Mouse (Mus musculus): ENCODE results near the gene Pald1. TPM values are rescaled to one million over a fixed set of nuclear protein-coding genes. Genes with fewer than 3 reads are reported as not detected.

Pald1 gene
- polyA plus RNA-seq, 1 experiment from 2014 or later = 19.5 TPM

- H3K27me3 ChIP-seq (ENCODE audit: control insufficient read depth, insufficient read depth, low read length) = no peaks in the 10 kb centered on the region
- H3K9ac ChIP-seq (ENCODE audit: low read length) = no peak overlapping the region
- no peak overlapping the region for H3K4me2 ChIP-seq (ENCODE audit: low read length)
- H3K27ac ChIP-seq (replicated peaks in 1 of 2; ENCODE audit: control insufficient read depth in 1 of 2, insufficient read depth in 1 of 2, low read depth in 2 of 2, low read length in 2 of 2) = peak overlapping the region; percentile 31 to 56; a peak in 3 of 4 replicates
- no peaks in the 10 kb centered on the region for H3K36me3 ChIP-seq (ENCODE audit: control insufficient read depth, insufficient read depth, low read length)
- peaks cover 14 to 17% of the 10 kb centered on the region in 2 experiments for H3K4me1 ChIP-seq (ENCODE audit: control insufficient read depth in 2 of 2, insufficient read depth in 2 of 2, low read length in 2 of 2)
- no peak for ATAC-seq (ENCODE audit: insufficient number of reproducible peaks, insufficient read depth, low FRiP score, low read depth)
- no peaks in the 10 kb centered on the region for H3K9me3 ChIP-seq (ENCODE audit: control insufficient read depth, low read length)
- no peak overlapping the region for H3K4me3 ChIP-seq (ENCODE audit: control insufficient read depth in 1 of 2, insufficient read depth in 1 of 2, low read depth in 1 of 2, low read length in 2 of 2)
- 38% methylated on average over 7 of the region's 7 CpGs for WGBS
These were observed 97.1 kb downstream of the Pald1 start for GRCm38 (mm10) chr10:61286246-61286645.

GRCm38 (mm10) chr10:61285271-61285670 lies 98.1 kb downstream of the Pald1 start:
- H3K27ac ChIP-seq (replicated peaks in 1 of 2; ENCODE audit: control insufficient read depth in 1 of 2, insufficient read depth in 1 of 2, low read depth in 2 of 2, low read length in 2 of 2) = no peak overlapping the region
- H3K36me3 ChIP-seq (ENCODE audit: control insufficient read depth, insufficient read depth, low read length) = no peaks in the 10 kb centered on the region
- no peak for ATAC-seq (ENCODE audit: insufficient number of reproducible peaks, insufficient read depth, low FRiP score, low read depth)
- no peak overlapping the region for H3K4me2 ChIP-seq (ENCODE audit: low read length)
- H3K9me3 ChIP-seq (ENCODE audit: control insufficient read depth, low read length) = no peaks in the 10 kb centered on the region
- H3K4me1 ChIP-seq (ENCODE audit: control insufficient read depth in 2 of 2, insufficient read depth in 2 of 2, low read length in 2 of 2) = peaks cover 7 to 17% of the 10 kb centered on the region in 2 experiments
- H3K9ac ChIP-seq (ENCODE audit: low read length) = no peak overlapping the region
- no peak overlapping the region for H3K4me3 ChIP-seq (ENCODE audit: control insufficient read depth in 1 of 2, insufficient read depth in 1 of 2, low read depth in 1 of 2, low read length in 2 of 2)
- 81% methylated on average over 11 of the region's 11 CpGs for whole genome bisulfite sequencing
- no peaks in the 10 kb centered on the region for H3K27me3 ChIP-seq (ENCODE audit: control insufficient read depth, insufficient read depth, low read length)

- ATAC-seq (ENCODE audit: insufficient number of reproducible peaks, insufficient read depth, low FRiP score, low read depth) = no peak
- H3K4me3 ChIP-seq (ENCODE audit: control insufficient read depth in 1 of 2, insufficient read depth in 1 of 2, low read depth in 1 of 2, low read length in 2 of 2) = no peak overlapping the region
- H3K4me2 ChIP-seq (ENCODE audit: low read length) = no peak overlapping the region
- WGBS = 79% methylated on average over 4 of the region's 4 CpGs
- H3K27me3 ChIP-seq (ENCODE audit: control insufficient read depth, insufficient read depth, low read length) = no peaks in the 10 kb centered on the region
- H3K9me3 ChIP-seq (ENCODE audit: control insufficient read depth, low read length) = no peaks in the 10 kb centered on the region
- peaks cover 6 to 14% of the 10 kb centered on the region in 2 experiments for H3K4me1 ChIP-seq (ENCODE audit: control insufficient read depth in 2 of 2, insufficient read depth in 2 of 2, low read length in 2 of 2)
- H3K9ac ChIP-seq (ENCODE audit: low read length) = no peak overlapping the region
- H3K27ac ChIP-seq (replicated peaks in 1 of 2; ENCODE audit: control insufficient read depth in 1 of 2, insufficient read depth in 1 of 2, low read depth in 2 of 2, low read length in 2 of 2) = no peak overlapping the region
- no peaks in the 10 kb centered on the region for H3K36me3 ChIP-seq (ENCODE audit: control insufficient read depth, insufficient read depth, low read length)
These were observed 99.0 kb downstream of the Pald1 start for GRCm38 (mm10) chr10:61284309-61284708.

DNA sequence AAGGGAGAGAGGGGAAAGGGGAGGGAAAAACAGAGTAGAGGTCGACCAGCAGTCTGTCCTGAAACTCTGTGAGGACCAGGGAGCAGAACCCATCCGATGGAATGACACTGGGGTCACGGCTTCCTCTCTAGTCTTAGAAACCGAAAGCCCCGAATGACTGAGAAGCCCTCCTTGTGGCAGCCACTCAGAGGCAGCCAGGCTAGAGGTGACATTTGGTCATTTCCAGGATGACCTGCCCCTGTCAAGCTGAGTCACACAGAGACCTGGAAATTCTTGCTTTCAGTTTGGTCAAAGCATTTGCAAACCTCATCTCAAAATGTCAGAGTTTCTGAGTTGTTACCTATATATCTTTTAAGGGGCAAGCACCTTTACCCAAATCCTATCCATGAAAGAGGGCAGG lies 102.2 kb downstream of the Pald1 start:
- no peak overlapping the region for H3K4me3 ChIP-seq (ENCODE audit: control insufficient read depth in 1 of 2, insufficient read depth in 1 of 2, low read depth in 1 of 2, low read length in 2 of 2)
- 78% methylated on average over 5 of the region's 5 CpGs for whole genome bisulfite sequencing
- no peaks in the 10 kb centered on the region for H3K36me3 ChIP-seq (ENCODE audit: control insufficient read depth, insufficient read depth, low read length)
- no peaks in the 10 kb centered on the region for H3K9me3 ChIP-seq (ENCODE audit: control insufficient read depth, low read length)
- peaks cover 6 to 9% of the 10 kb centered on the region in 2 experiments for H3K4me1 ChIP-seq (ENCODE audit: control insufficient read depth in 2 of 2, insufficient read depth in 2 of 2, low read length in 2 of 2)
- no peak overlapping the region for H3K27ac ChIP-seq (replicated peaks in 1 of 2; ENCODE audit: control insufficient read depth in 1 of 2, insufficient read depth in 1 of 2, low read depth in 2 of 2, low read length in 2 of 2)
- no peaks in the 10 kb centered on the region for H3K27me3 ChIP-seq (ENCODE audit: control insufficient read depth, insufficient read depth, low read length)
- no peak overlapping the region for H3K9ac ChIP-seq (ENCODE audit: low read length)
- H3K4me2 ChIP-seq (ENCODE audit: low read length) = no peak overlapping the region
- no peak for ATAC-seq (ENCODE audit: insufficient number of reproducible peaks, insufficient read depth, low FRiP score, low read depth)

GRCm38 (mm10) chr10:61277918-61278674 lies 105.2 kb downstream of the Pald1 start:
- 66% methylated on average over 14 of the region's 14 CpGs for WGBS
- H3K4me3 ChIP-seq (ENCODE audit: control insufficient read depth in 1 of 2, insufficient read depth in 1 of 2, low read depth in 1 of 2, low read length in 2 of 2) = no peak overlapping the region
- no peaks in the 10 kb centered on the region for H3K36me3 ChIP-seq (ENCODE audit: control insufficient read depth, insufficient read depth, low read length)
- no peak overlapping the region for H3K4me2 ChIP-seq (ENCODE audit: low read length)
- H3K27ac ChIP-seq (replicated peaks in 1 of 2; ENCODE audit: control insufficient read depth in 1 of 2, insufficient read depth in 1 of 2, low read depth in 2 of 2, low read length in 2 of 2) = peak overlapping the region in 1 of 2 experiments; percentile 38; a peak in 1 of 4 replicates
- no peaks in the 10 kb centered on the region for H3K27me3 ChIP-seq (ENCODE audit: control insufficient read depth, insufficient read depth, low read length)
- no peaks in the 10 kb centered on the region for H3K9me3 ChIP-seq (ENCODE audit: control insufficient read depth, low read length)
- peaks cover 12 to 15% of the 10 kb centered on the region in 2 experiments for H3K4me1 ChIP-seq (ENCODE audit: control insufficient read depth in 2 of 2, insufficient read depth in 2 of 2, low read length in 2 of 2)
- ATAC-seq (ENCODE audit: insufficient number of reproducible peaks, insufficient read depth, low FRiP score, low read depth) = 0 out of 2 replicates have a peak, but pooled peaks have one; percentile 22
- 0 out of 2 replicates have a peak overlapping the region, but pooled peaks have one; percentile 34 for H3K9ac ChIP-seq (ENCODE audit: low read length)

DNA sequence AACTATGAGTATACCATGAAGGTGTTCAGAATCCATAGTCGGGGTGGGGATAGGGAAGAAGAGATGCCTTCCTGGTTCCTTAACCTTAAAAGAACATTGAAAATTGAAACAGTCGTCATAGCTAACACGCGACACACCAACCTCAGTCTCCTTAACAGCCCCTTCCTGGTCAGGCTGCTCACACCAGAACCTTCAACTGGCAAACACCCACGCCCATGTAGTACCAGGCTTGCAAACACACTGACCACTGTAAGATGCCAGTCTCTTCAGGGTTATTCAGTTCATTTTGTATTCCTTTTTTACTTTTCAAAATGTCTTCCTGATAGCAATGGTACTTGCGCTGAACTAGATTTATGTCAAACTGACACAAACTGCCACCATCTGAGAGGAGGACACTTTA lies 106.3 kb downstream of the Pald1 start:
- WGBS = 89% methylated on average over 6 of the region's 6 CpGs
- H3K36me3 ChIP-seq (ENCODE audit: control insufficient read depth, insufficient read depth, low read length) = no peaks in the 10 kb centered on the region
- H3K9ac ChIP-seq (ENCODE audit: low read length) = no peak overlapping the region
- no peak overlapping the region for H3K27ac ChIP-seq (replicated peaks in 1 of 2; ENCODE audit: control insufficient read depth in 1 of 2, insufficient read depth in 1 of 2, low read depth in 2 of 2, low read length in 2 of 2)
- H3K4me1 ChIP-seq (ENCODE audit: control insufficient read depth in 2 of 2, insufficient read depth in 2 of 2, low read length in 2 of 2) = peaks cover 18 to 22% of the 10 kb centered on the region in 2 experiments
- no peak overlapping the region for H3K4me3 ChIP-seq (ENCODE audit: control insufficient read depth in 1 of 2, insufficient read depth in 1 of 2, low read depth in 1 of 2, low read length in 2 of 2)
- H3K27me3 ChIP-seq (ENCODE audit: control insufficient read depth, insufficient read depth, low read length) = no peaks in the 10 kb centered on the region
- no peaks in the 10 kb centered on the region for H3K9me3 ChIP-seq (ENCODE audit: control insufficient read depth, low read length)
- H3K4me2 ChIP-seq (ENCODE audit: low read length) = no peak overlapping the region
- no peak for ATAC-seq (ENCODE audit: insufficient number of reproducible peaks, insufficient read depth, low FRiP score, low read depth)

DNA sequence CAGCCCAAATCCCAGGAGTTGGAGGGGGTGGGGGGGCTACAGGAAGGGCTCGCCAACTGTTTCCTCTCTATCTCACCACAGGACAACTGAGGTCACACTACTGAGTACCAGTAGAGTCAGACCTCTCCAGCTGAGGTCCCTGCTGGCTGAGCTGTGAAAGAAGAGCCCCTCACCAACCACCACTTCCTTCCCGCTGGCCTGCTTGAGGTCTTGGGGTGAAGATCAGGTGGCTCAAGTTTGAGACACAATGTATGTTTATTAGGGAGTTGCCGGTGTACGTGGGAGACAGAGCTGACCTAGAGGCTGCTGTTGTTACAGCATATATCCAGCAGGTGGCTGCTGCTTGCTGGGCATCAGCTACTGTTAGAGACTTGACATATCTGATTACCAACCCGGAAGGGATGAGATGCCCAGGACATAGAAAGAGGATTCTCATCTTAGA lies 107.6 kb downstream of the Pald1 start:
- H3K9me3 ChIP-seq (ENCODE audit: control insufficient read depth, low read length) = no peaks in the 10 kb centered on the region
- no peak overlapping the region for H3K4me3 ChIP-seq (ENCODE audit: control insufficient read depth in 1 of 2, insufficient read depth in 1 of 2, low read depth in 1 of 2, low read length in 2 of 2)
- no peak for ATAC-seq (ENCODE audit: insufficient number of reproducible peaks, insufficient read depth, low FRiP score, low read depth)
- no peak overlapping the region for H3K27ac ChIP-seq (replicated peaks in 1 of 2; ENCODE audit: control insufficient read depth in 1 of 2, insufficient read depth in 1 of 2, low read depth in 2 of 2, low read length in 2 of 2)
- peaks cover 21 to 26% of the 10 kb centered on the region in 2 experiments for H3K4me1 ChIP-seq (ENCODE audit: control insufficient read depth in 2 of 2, insufficient read depth in 2 of 2, low read length in 2 of 2)
- WGBS = 4% methylated on average over 5 of the region's 5 CpGs
- peak overlapping the region; percentile 36; the same call in 1 of the 2 replicates for H3K4me2 ChIP-seq (ENCODE audit: low read length)
- H3K36me3 ChIP-seq (ENCODE audit: control insufficient read depth, insufficient read depth, low read length) = no peaks in the 10 kb centered on the region
- 0 out of 2 replicates have a peak overlapping the region, but pooled peaks have one; percentile 56 for H3K9ac ChIP-seq (ENCODE audit: low read length)
- H3K27me3 ChIP-seq (ENCODE audit: control insufficient read depth, insufficient read depth, low read length) = no peaks in the 10 kb centered on the region
